Mouse (Mus musculus) E14TG2a.4 (cell line): ENCODE results near the gene Ccdc81.

Experiments
- CTCF ChIP-seq: conservative IDR thresholded peaks from 2 replicates; pipeline ENCODE4 v1.5.1; 2014; ENCODE audit warnings: low read length
- NANOG ChIP-seq: IDR thresholded peaks from 2 replicates; pipeline ENCODE4 v1.6.1; 2014; ENCODE audit warnings: borderline replicate concordance, low read length, mixed read lengths
- POU5F1 ChIP-seq: IDR thresholded peaks from 2 replicates; pipeline ENCODE4 v1.6.1; 2014; ENCODE audit warnings: low read length, borderline replicate concordance

GRCm38 (mm10) chr7:89891856-89892255 lies 11.6 kb downstream of the Ccdc81 start:
- TF ChIP-seq NANOG (no peak), CTCF (peak; percentile 44), POU5F1 (no peak)
